Mouse (Mus musculus) intestine, embryonic 16.5 days (tissue): ENCODE measurements around the gene Gm49384. TPM values are rescaled to one million over a fixed set of nuclear protein-coding genes. Genes with fewer than 3 reads are reported as not detected.
A peak's percentile ranks its signal among the peaks of the same experiment; 100 is the strongest.

ENCODE experiments used
- ATAC-seq: fragments of 200-750 bp; cut with Nextera tagmentation; 2 replicates; pipeline ENCODE4 v1.8.0; 2017; ENCODE audit warnings: moderate TSS enrichment, moderate library complexity
- H3K27ac ChIP-seq: fragments of 300-500 bp; sonication (generic); 2 replicates; pipeline ENCODE4 v1.5.1; 2014; ENCODE audit warnings: mild to moderate bottlenecking, low read length
- H3K27me3 ChIP-seq: fragments of 300-500 bp; sonication (generic); replicated peaks from 2 replicates; pipeline ENCODE4 v1.6.1; 2014; ENCODE audit warnings: low read length, control low read depth, mixed read lengths; ENCODE audit not compliant: control insufficient read depth, insufficient read depth
- H3K36me3 ChIP-seq: fragments of 300-500 bp; sonication (generic); 2 replicates; pipeline ENCODE4 v1.6.1; 2014; ENCODE audit warnings: low read length, control low read depth; ENCODE audit not compliant: control insufficient read depth, insufficient read depth
- H3K4me1 ChIP-seq: fragments of 300-500 bp; sonication (generic); 2 replicates; pipeline ENCODE4 v1.6.1; 2014; ENCODE audit warnings: low read length, control low read depth, mixed read lengths; ENCODE audit not compliant: control insufficient read depth, insufficient read depth
- H3K4me2 ChIP-seq: fragments of 300-500 bp; sonication (generic); 2 replicates; pipeline ENCODE4 v1.6.1; 2014; ENCODE audit warnings: low read depth, low read length, control low read depth
- H3K4me3 ChIP-seq: fragments of 300-500 bp; sonication (generic); 2 replicates; pipeline ENCODE4 v1.5.1; 2014; ENCODE audit warnings: mild to moderate bottlenecking, low read length
- H3K9ac ChIP-seq: fragments of 300-500 bp; sonication (generic); 2 replicates; pipeline ENCODE4 v1.6.1; 2014; ENCODE audit warnings: low read depth, low read length
- H3K9me3 ChIP-seq: fragments of 300-500 bp; sonication (generic); 2 replicates; pipeline ENCODE4 v1.6.1; 2016; ENCODE audit warnings: low read length, control low read depth; ENCODE audit not compliant: control insufficient read depth
- WGBS: fragments of 180-500 bp; shearing (Covaris S2); extraction: QIAGEN DNeasy Blood & Tissue Kit; methylation state at CpG from one replicate; pipeline ENCODE4 v1.1.7; 2014; 5-methylcytosine and 5-hydroxymethylcytosine counted together
- polyA plus RNA-seq: library from polyadenylated mRNA; unstranded; fragments of >200 nt; fragmentation: Nextera tagmentation; extraction: Ambion mirVana; gene quantifications from 2 replicates; pipeline ENCODE4 v1.2.1, GENCODE M21; 2015

Gm49384 gene
- polyA plus RNA-seq: 19.7 and 23.0 TPM in 2 replicates

DNA sequence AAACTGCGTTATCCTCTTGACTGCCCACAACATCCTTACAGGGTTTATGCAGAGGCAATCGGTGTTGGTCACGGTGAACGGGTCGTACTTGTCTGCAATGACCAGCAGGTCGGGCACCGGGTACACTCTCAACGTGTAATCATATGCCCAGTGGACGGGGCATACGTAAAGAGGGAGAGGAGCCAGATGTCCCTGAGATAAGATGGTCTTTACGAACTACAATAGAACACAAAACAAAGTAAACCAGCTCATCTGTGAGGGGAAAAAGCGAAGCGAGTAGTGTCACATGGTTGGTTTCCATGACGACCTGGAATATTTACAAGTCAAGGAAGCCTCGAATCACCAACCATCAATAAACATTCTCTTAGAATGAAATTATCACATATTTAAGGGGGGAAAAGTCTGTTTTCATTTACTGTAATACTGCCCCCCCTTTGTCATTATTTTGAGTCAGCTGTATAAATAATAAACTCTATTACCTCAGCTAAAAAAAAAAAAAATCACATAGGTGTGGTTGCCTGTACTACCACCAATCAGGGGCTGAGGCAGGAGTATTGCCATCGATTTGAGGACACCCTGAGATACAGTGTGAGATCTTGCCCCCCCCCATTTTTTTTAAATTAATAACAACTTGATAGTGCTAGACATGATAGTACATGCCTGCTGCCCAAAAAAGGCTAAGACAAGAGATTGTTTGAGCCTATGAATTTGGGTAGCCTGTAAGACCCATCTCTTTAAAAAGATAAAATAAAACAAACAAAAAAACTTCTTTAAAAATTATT is at the start of gene Gm49384:
Gene Gm49384, minus strand, starts transcription at position 216 of the 782 bp plus-strand sequence.
- Histone ChIP-seq H3K4me3 (no peak within 1 kb of the TSS), H3K4me2 (no peak within 1 kb of the TSS), H3K27ac (no peak within 1 kb of the TSS), H3K9ac (no peak within 1 kb of the TSS), H3K4me1 (peaks cover 6% of the 10 kb centered on the region), H3K27me3 (no peaks in the 10 kb centered on the region), H3K9me3 (no peaks in the 10 kb centered on the region), H3K36me3 (peaks cover 7% of the 10 kb centered on the region)
- WGBS: 78% methylated on average over 16 of the region's 16 CpGs
- no peak for ATAC-seq

DNA sequence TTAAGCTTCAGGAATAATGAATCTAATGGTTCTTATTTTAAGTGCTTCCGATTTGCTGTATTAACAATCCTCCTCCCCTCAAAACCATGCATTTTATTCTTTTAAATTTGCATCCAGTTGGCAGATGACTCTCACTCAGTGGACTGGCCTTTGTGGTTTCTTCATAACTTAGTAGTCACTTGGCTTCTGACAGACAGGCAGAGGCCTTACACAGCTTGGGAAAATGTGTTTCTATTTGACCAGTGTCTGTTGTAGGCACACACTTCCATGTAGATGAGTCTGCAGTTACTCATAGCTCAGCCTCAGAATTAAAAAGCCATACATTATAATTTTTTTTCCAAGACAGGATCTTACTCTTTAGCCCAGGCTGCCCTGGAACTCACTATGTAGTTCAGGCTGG is 49.7 kb upstream of the Gm49384 start:
- Histone ChIP-seq H3K27me3 (no peaks in the 10 kb centered on the region), H3K4me1 (no peaks in the 10 kb centered on the region), H3K36me3 (no peaks in the 10 kb centered on the region), H3K9ac (no peak overlapping the region), H3K9me3 (no peaks in the 10 kb centered on the region), H3K4me3 (no peak overlapping the region), H3K4me2 (no peak overlapping the region), H3K27ac (no peak overlapping the region)
- 90% methylated on average over 1 of the region's 1 CpGs for WGBS
- ATAC-seq: no peak

DNA sequence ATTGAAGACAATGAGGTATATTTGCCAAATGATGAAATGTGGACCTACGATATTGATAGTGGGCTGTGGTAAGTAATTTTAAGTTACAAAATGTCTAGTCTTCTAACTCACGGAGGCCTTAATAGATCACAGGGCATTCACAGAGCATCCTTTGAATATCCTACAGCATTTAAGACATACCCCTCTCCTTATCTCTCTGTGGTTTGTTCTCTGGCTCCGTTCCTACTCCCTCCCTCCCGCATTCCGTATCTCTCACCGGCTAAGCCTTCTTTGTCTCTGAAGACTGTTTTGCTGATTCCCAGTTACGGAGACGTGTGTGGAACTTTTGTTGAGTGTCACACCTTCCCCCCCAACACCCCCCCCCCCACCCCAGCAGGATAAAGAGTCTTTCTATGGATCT is 46.7 kb upstream of the Gm49384 start:
- no peaks in the 10 kb centered on the region for H3K4me1 ChIP-seq
- no peak for ATAC-seq
- no peak overlapping the region for H3K27ac ChIP-seq
- H3K4me3 ChIP-seq: no peak overlapping the region
- 84% methylated on average over 8 of the region's 8 CpGs for WGBS
- no peaks in the 10 kb centered on the region for H3K27me3 ChIP-seq
- no peak overlapping the region for H3K9ac ChIP-seq
- no peak overlapping the region for H3K4me2 ChIP-seq
- H3K36me3 ChIP-seq: no peaks in the 10 kb centered on the region
- H3K9me3 ChIP-seq: no peaks in the 10 kb centered on the region

DNA sequence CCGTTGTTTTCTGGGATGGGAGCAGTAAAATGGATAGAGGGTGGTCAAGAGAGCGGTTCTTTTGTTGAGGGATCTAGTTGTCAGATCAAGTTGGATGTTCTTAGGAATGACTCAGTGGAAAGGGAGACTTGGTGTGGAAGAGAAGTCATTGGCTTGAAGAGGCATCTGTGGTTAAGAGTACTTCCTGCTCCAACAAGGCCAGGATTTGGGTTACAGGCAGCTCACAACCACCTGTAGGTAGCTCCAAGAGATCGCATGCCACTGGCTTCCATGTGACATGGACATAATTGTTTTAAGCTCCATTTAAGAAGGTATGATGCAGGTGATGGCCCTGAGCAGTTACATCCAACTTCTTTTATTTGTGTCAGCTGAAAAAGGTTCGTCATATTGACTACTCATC is 45.7 kb upstream of the Gm49384 start:
- Histone ChIP-seq H3K4me1 (no peaks in the 10 kb centered on the region), H3K27me3 (no peaks in the 10 kb centered on the region), H3K36me3 (no peaks in the 10 kb centered on the region), H3K4me2 (no peak overlapping the region), H3K4me3 (no peak overlapping the region), H3K9ac (no peak overlapping the region), H3K27ac (no peak overlapping the region), H3K9me3 (no peaks in the 10 kb centered on the region)
- WGBS: 80% methylated on average over 4 of the region's 4 CpGs
- no peak for ATAC-seq

DNA sequence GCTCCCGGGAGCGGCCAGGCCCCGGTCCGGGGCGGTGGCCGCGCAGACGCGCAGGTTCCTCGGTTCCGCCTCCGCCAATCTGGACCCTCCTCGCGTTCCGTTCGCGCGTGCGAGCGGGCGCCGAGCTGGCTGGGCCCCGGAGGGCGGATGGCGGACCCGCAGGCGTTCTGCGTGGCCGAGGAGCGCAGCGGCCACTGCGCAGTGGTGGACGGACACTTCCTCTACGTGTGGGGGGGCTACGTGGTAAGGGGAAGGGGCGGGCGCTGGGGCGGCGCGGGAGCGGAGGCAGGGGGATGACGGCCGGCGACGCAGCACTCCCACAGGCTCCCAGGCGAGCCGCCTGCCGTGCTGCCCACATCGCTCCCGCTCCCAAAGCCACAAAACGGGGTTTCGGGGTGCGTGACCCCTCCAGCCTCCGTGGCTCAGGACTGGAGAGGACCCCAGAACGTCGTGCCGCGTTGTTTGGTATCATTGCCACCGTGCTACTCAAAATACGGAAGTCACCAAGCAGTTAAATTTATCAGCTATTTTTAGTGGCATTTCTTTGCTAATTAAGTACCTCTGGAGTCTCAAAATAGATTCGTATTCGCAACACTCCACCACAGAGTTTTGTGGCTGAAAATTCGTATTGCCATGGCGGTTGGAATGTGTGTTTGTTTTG is 37.8 kb upstream of the Gm49384 start:
- ATAC-seq: peak; percentile 94
- Histone ChIP-seq H3K4me1 (no peaks in the 10 kb centered on the region), H3K4me2 (peak overlapping the region; percentile 67), H3K27ac (peak overlapping the region; percentile 68), H3K9me3 (no peaks in the 10 kb centered on the region), H3K9ac (peak overlapping the region; percentile 89), H3K27me3 (no peaks in the 10 kb centered on the region), H3K4me3 (peak overlapping the region; percentile 85), H3K36me3 (no peaks in the 10 kb centered on the region)
- 1% methylated on average over 63 of the region's 64 CpGs for WGBS

DNA sequence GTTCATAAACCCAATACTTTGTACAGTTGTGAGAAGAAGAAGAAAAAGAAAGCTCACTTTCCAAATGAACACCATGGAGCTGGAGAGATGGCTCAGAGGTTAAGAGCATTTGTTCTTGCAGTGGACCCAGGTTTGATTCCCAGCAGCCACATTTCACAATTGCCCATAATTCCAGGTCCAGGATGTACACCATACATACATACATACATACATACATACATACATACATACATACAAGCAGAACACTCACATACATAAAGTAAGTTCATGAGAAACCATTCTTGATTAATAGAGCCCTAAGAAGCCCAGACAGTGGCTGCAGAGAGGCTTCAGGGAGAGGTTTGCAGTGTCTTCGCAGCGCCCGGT is 37.3 kb upstream of the Gm49384 start:
- H3K36me3 ChIP-seq: no peaks in the 10 kb centered on the region
- no peaks in the 10 kb centered on the region for H3K9me3 ChIP-seq
- H3K4me2 ChIP-seq: peak overlapping the region; percentile 67
- no peaks in the 10 kb centered on the region for H3K4me1 ChIP-seq
- H3K9ac ChIP-seq: peak overlapping the region; percentile 89
- 0% methylated on average over 3 of the region's 3 CpGs for WGBS
- no peaks in the 10 kb centered on the region for H3K27me3 ChIP-seq
- peak overlapping the region; percentile 68 for H3K27ac ChIP-seq
- H3K4me3 ChIP-seq: peak overlapping the region; percentile 85
- peak; percentile 8; the same call in 1 of the 2 replicates for ATAC-seq

DNA sequence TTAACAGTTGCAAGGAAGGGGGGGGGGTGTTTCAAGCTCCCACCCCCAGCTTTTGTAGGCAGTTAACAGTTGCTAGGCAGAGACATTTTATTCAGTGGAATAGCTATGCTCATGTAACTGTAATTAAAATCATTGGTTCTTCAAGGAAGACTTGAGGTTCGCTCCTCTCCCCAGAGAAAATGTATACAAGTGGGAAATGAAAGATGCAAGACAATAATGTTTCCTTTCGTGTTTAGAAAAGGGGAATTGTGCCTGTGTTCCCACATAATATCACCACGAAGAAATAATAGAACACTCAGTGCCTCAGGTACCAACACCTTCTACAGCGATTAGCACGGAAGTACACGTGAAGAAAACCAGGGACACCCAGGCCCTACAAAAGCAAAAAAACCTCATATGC is 36.8 kb upstream of the Gm49384 start, which contains the start of gene Klhdc1:
Gene Klhdc1, plus strand, starts transcription at position 301 of the 400 bp plus-strand sequence.
- H3K4me2 ChIP-seq: peak within 1 kb of the TSS; percentile 67
- no peaks in the 10 kb centered on the region for H3K4me1 ChIP-seq
- no peak for ATAC-seq
- peak within 1 kb of the TSS; percentile 85 for H3K4me3 ChIP-seq
- H3K27me3 ChIP-seq: no peaks in the 10 kb centered on the region
- peak within 1 kb of the TSS; percentile 68 for H3K27ac ChIP-seq
- WGBS: 72% methylated on average over 6 of the region's 6 CpGs
- no peaks in the 10 kb centered on the region for H3K36me3 ChIP-seq
- H3K9me3 ChIP-seq: no peaks in the 10 kb centered on the region
- peak within 1 kb of the TSS; percentile 89 for H3K9ac ChIP-seq

DNA sequence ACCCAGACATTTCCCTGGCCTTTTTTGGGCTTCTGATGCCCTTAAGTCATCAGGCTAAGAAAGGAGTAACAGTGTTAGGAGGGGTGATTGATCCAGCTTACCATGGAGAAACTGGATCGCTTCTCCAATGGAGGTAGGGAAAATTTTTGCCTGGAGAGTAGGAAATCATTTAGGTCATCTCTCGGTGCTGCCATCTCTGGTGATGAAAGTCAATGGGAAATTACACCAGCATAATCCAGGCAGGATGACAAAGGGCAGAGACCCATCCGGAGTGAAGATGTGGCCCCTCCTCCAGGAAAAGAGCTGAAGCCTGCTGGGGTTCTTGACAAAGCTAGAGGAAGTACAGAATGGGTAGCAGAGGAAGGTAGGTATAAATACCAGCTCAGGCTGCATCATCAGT is 34.2 kb upstream of the Gm49384 start:
- Histone ChIP-seq H3K4me2 (no peak overlapping the region), H3K9me3 (no peaks in the 10 kb centered on the region), H3K4me1 (no peaks in the 10 kb centered on the region), H3K27ac (no peak overlapping the region), H3K4me3 (no peak overlapping the region), H3K27me3 (no peaks in the 10 kb centered on the region), H3K9ac (no peak overlapping the region), H3K36me3 (no peaks in the 10 kb centered on the region)
- 35% methylated on average over 3 of the region's 3 CpGs for WGBS
- ATAC-seq: no peak

DNA sequence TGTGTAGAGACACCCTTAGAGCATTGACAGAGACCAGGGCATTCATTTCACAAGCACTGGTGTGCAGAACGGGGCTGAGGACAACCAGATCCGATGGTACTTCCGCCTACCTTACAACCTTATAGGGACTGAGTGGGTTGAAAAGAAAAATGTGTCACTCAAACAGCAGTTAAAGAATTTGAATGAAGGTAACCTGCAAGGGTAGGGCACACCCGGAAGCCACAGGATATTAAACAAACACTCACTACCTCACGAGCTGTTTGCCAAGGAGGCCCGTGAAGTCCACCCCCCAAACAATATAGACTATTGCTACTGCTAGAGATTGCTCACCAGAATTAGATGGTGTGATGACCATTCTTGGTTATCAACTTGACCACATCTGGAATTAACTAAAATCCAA is 31.7 kb upstream of the Gm49384 start:
- no peaks in the 10 kb centered on the region for H3K4me1 ChIP-seq
- no peak for ATAC-seq

More for the DNA sequence above, 31.7 kb upstream of the Gm49384 start:
- no peak overlapping the region for H3K4me3 ChIP-seq
- no peaks in the 10 kb centered on the region for H3K36me3 ChIP-seq
- no peaks in the 10 kb centered on the region for H3K27me3 ChIP-seq
- H3K4me2 ChIP-seq: no peak overlapping the region
- no peaks in the 10 kb centered on the region for H3K9me3 ChIP-seq
- no peak overlapping the region for H3K27ac ChIP-seq
- H3K9ac ChIP-seq: no peak overlapping the region
- 73% methylated on average over 6 of the region's 6 CpGs for WGBS
